Mouse (Mus musculus) myocyte (in vitro differentiated cells): ENCODE measurements at regions not wholly inside any gene's neighbourhood (a gene's known extent, or its start where the extent isn't known, plus 50 kb on each side); places are given as distances from the start of the nearest gene placed in this dataset.

Source experiments
- CEBPB ChIP-seq: IDR thresholded peaks from 2 replicates; pipeline ENCODE4 v1.6.1; 2011; ENCODE audit warnings: mild to moderate bottlenecking, moderate library complexity; ENCODE audit not compliant: poor library complexity, insufficient read depth, severe bottlenecking
- MAX ChIP-seq: IDR thresholded peaks from one replicate; pipeline ENCODE4 v1.6.1; 2011; ENCODE audit warnings: low read depth, mild to moderate bottlenecking, control low read depth
- MYOD1 ChIP-seq, 3 experiments: IDR thresholded peaks; one replicate each; pipeline ENCODE4 v1.6.1; 2011; ENCODE audit warnings: control low read depth in 2 of 3, low read depth in 2 of 3, mild to moderate bottlenecking in 2 of 3, moderate library complexity in 1 of 3; ENCODE audit not compliant: insufficient read length in 2 of 3, control insufficient read depth in 1 of 3
- MYOG ChIP-seq, 3 experiments: IDR thresholded peaks; one replicate each; pipeline ENCODE4 v1.6.1; 2011; ENCODE audit warnings: control low read depth in 2 of 3, low read depth in 2 of 3, mild to moderate bottlenecking in 2 of 3; ENCODE audit not compliant: insufficient read length in 2 of 3, control insufficient read depth in 1 of 3, insufficient read depth in 1 of 3
- POLR2A ChIP-seq: IDR thresholded peaks from one replicate; pipeline ENCODE4 v1.6.1; 2011; ENCODE audit warnings: low read depth, mild to moderate bottlenecking, control low read depth, moderate library complexity; ENCODE audit not compliant: insufficient read length
- POLR2AphosphoS2 ChIP-seq: IDR thresholded peaks from one replicate; pipeline ENCODE4 v1.6.1; 2011; ENCODE audit warnings: low read depth, control low read depth; ENCODE audit not compliant: insufficient read length
- TCF12 ChIP-seq: IDR thresholded peaks from one replicate; pipeline ENCODE4 v1.6.1; 2011; ENCODE audit warnings: mild to moderate bottlenecking, control low read depth; ENCODE audit not compliant: poor library complexity, insufficient read depth, severe bottlenecking
- USF1 ChIP-seq: IDR thresholded peaks from one replicate; pipeline ENCODE4 v1.6.1; 2011; ENCODE audit warnings: low read depth, mild to moderate bottlenecking, control low read depth, moderate library complexity

GRCm38 (mm10) chr1:138686746-138687145, 66.8 kb upstream of the Nek7 start:
- TF ChIP-seq POLR2A: no peak
- no peak for TF ChIP-seq MAX
- TF ChIP-seq USF1: no peak
- TF ChIP-seq POLR2AphosphoS2: no peak
- TF ChIP-seq CEBPB: no peak
- TF ChIP-seq TCF12: no peak
- no peak for TF ChIP-seq MYOD1 (IDR thresholded peaks at IDR 0.05; ENCODE audit: control insufficient read depth in 1 of 3, insufficient read length in 2 of 3, low read depth in 2 of 3)
- no peak for TF ChIP-seq MYOG (IDR thresholded peaks at IDR 0.05; ENCODE audit: control insufficient read depth in 1 of 3, insufficient read depth in 1 of 3, insufficient read length in 2 of 3, low read depth in 2 of 3)
